Mouse (Mus musculus) hindbrain, embryonic 13.5 days (tissue): ENCODE results near the gene Runx2. TPM values are rescaled to one million over a fixed set of nuclear protein-coding genes. Genes with fewer than 3 reads are reported as not detected.

Experiments
- ATAC-seq: fragments of 200-750 bp; cut with Nextera tagmentation; 2 replicates; pipeline ENCODE4 v1.8.0; 2017; ENCODE audit warnings: moderate TSS enrichment; ENCODE audit not compliant: low FRiP score
- H3K27ac ChIP-seq: fragments of 300-500 bp; sonication (generic); 2 replicates; pipeline ENCODE4 v1.5.1; 2015; ENCODE audit warnings: inconsistent platforms, mild to moderate bottlenecking, moderate library complexity
- H3K27me3 ChIP-seq: fragments of 300-500 bp; sonication (generic); 2 replicates; pipeline ENCODE4 v1.6.1; 2015; ENCODE audit warnings: mild to moderate bottlenecking, inconsistent platforms
- H3K36me3 ChIP-seq: fragments of 300-500 bp; sonication (generic); 2 replicates; pipeline ENCODE4 v1.6.1; 2015; ENCODE audit warnings: mild to moderate bottlenecking, inconsistent platforms
- H3K4me1 ChIP-seq: fragments of 300-500 bp; sonication (generic); replicated peaks from 2 replicates; pipeline ENCODE4 v1.6.1; 2015; ENCODE audit warnings: inconsistent platforms
- H3K4me2 ChIP-seq: fragments of 300-500 bp; sonication (generic); 2 replicates; pipeline ENCODE4 v1.6.1; 2015; ENCODE audit warnings: inconsistent platforms, mild to moderate bottlenecking, moderate library complexity
- H3K4me3 ChIP-seq: fragments of 300-500 bp; sonication (generic); 2 replicates; pipeline ENCODE4 v1.5.1; 2015; ENCODE audit warnings: mild to moderate bottlenecking, inconsistent platforms
- H3K9ac ChIP-seq: fragments of 300-500 bp; sonication (generic); 2 replicates; pipeline ENCODE4 v1.6.1; 2015; ENCODE audit warnings: mild to moderate bottlenecking, inconsistent platforms
- H3K9me3 ChIP-seq: fragments of 300-500 bp; sonication (generic); 2 replicates; pipeline ENCODE4 v1.6.1; 2016; ENCODE audit warnings: inconsistent platforms
- WGBS: fragments of 180-500 bp; shearing (Covaris S2); methylation state at CpG from one replicate; pipeline ENCODE4 v1.1.7; 2015; 5-methylcytosine and 5-hydroxymethylcytosine counted together
- polyA plus RNA-seq: library from polyadenylated mRNA; unstranded; fragments of >200 nt; fragmentation: Nextera tagmentation; extraction: Ambion mirVana; gene quantifications from 2 replicates; pipeline ENCODE4 v1.2.1, GENCODE M21; 2015

Gene Runx2
- polyA plus RNA-seq, 1 experiment from 2014 or later = 0.62 TPM

GRCm38 (mm10) chr17:44584781-44585180 is 229.8 kb downstream of the Runx2 start:
- H3K27ac ChIP-seq = no peak overlapping the region
- no peaks in the 10 kb centered on the region for H3K27me3 ChIP-seq
- H3K4me1 ChIP-seq = peaks cover 10% of the 10 kb centered on the region; the same call in 1 of the 2 replicates
- H3K36me3 ChIP-seq = no peaks in the 10 kb centered on the region
- no peak overlapping the region for H3K4me3 ChIP-seq
- H3K9ac ChIP-seq = no peak overlapping the region
- no peak for ATAC-seq
- no peak overlapping the region for H3K4me2 ChIP-seq
- WGBS = 85% methylated on average over 6 of the region's 6 CpGs
- H3K9me3 ChIP-seq = no peaks in the 10 kb centered on the region

- Histone ChIP-seq H3K27ac (no peak overlapping the region), H3K27me3 (no peaks in the 10 kb centered on the region), H3K36me3 (no peaks in the 10 kb centered on the region), H3K9ac (no peak overlapping the region), H3K9me3 (no peaks in the 10 kb centered on the region), H3K4me1 (no peaks in the 10 kb centered on the region), H3K4me3 (no peak overlapping the region), H3K4me2 (no peak overlapping the region)
- 61% methylated on average over 5 of the region's 5 CpGs for WGBS
- no peak for ATAC-seq
Measured at GRCm38 (mm10) chr17:44577791-44578190, 236.8 kb downstream of the Runx2 start.

GRCm38 (mm10) chr17:44570899-44571298 is 243.7 kb downstream of the Runx2 start:
- H3K9ac ChIP-seq = no peak overlapping the region
- no peak for ATAC-seq
- WGBS = 89% methylated on average over 5 of the region's 5 CpGs
- no peaks in the 10 kb centered on the region for H3K36me3 ChIP-seq
- no peak overlapping the region for H3K27ac ChIP-seq
- no peak overlapping the region for H3K4me3 ChIP-seq
- no peaks in the 10 kb centered on the region for H3K9me3 ChIP-seq
- H3K4me1 ChIP-seq = no peaks in the 10 kb centered on the region
- H3K27me3 ChIP-seq = no peaks in the 10 kb centered on the region
- no peak overlapping the region for H3K4me2 ChIP-seq

GRCm38 (mm10) chr17:44569020-44569621 is 245.5 kb downstream of the Runx2 start:
- 93% methylated on average over 8 of the region's 8 CpGs for WGBS
- Histone ChIP-seq H3K4me1 (no peaks in the 10 kb centered on the region), H3K4me2 (no peak overlapping the region), H3K4me3 (no peak overlapping the region), H3K9ac (no peak overlapping the region), H3K36me3 (no peaks in the 10 kb centered on the region), H3K27me3 (no peaks in the 10 kb centered on the region), H3K9me3 (no peaks in the 10 kb centered on the region), H3K27ac (no peak overlapping the region)
- no peak for ATAC-seq

GRCm38 (mm10) chr17:44566992-44567391 is 247.6 kb downstream of the Runx2 start:
- WGBS = 90% methylated on average over 5 of the region's 5 CpGs
- Histone ChIP-seq H3K36me3 (no peaks in the 10 kb centered on the region), H3K4me3 (no peak overlapping the region), H3K4me2 (no peak overlapping the region), H3K4me1 (no peaks in the 10 kb centered on the region), H3K9ac (no peak overlapping the region), H3K27me3 (no peaks in the 10 kb centered on the region), H3K9me3 (no peaks in the 10 kb centered on the region), H3K27ac (no peak overlapping the region)
- no peak for ATAC-seq

- no peak overlapping the region for H3K4me2 ChIP-seq
- H3K27me3 ChIP-seq = no peaks in the 10 kb centered on the region
- H3K27ac ChIP-seq = no peak overlapping the region
- WGBS = 84% methylated on average over 8 of the region's 8 CpGs
- no peak overlapping the region for H3K4me3 ChIP-seq
- H3K9ac ChIP-seq = no peak overlapping the region
- ATAC-seq = no peak
- no peaks in the 10 kb centered on the region for H3K4me1 ChIP-seq
- H3K36me3 ChIP-seq = no peaks in the 10 kb centered on the region
- no peaks in the 10 kb centered on the region for H3K9me3 ChIP-seq
Measured at GRCm38 (mm10) chr17:44565884-44566515, 248.6 kb downstream of the Runx2 start.

GRCm38 (mm10) chr17:44565311-44565831 is 249.2 kb downstream of the Runx2 start:
- Histone ChIP-seq H3K4me3 (no peak overlapping the region), H3K27me3 (no peaks in the 10 kb centered on the region), H3K27ac (no peak overlapping the region), H3K4me2 (no peak overlapping the region), H3K9me3 (no peaks in the 10 kb centered on the region), H3K9ac (no peak overlapping the region), H3K36me3 (no peaks in the 10 kb centered on the region), H3K4me1 (no peaks in the 10 kb centered on the region)
- ATAC-seq = no peak
- 79% methylated on average over 14 of the region's 14 CpGs for WGBS

- H3K9me3 ChIP-seq = no peaks in the 10 kb centered on the region
- H3K4me3 ChIP-seq = no peak overlapping the region
- WGBS = 79% methylated on average over 4 of the region's 4 CpGs
- H3K4me2 ChIP-seq = no peak overlapping the region
- H3K36me3 ChIP-seq = no peaks in the 10 kb centered on the region
- no peak overlapping the region for H3K9ac ChIP-seq
- no peaks in the 10 kb centered on the region for H3K4me1 ChIP-seq
- H3K27me3 ChIP-seq = no peaks in the 10 kb centered on the region
- no peak overlapping the region for H3K27ac ChIP-seq
- ATAC-seq = no peak
Measured at GRCm38 (mm10) chr17:44564611-44565198, 249.9 kb downstream of the Runx2 start.

GRCm38 (mm10) chr17:44560016-44560415 is 254.6 kb downstream of the Runx2 start:
- 69% methylated on average over 7 of the region's 7 CpGs for WGBS
- no peak for ATAC-seq
- H3K36me3 ChIP-seq = no peaks in the 10 kb centered on the region

GRCm38 (mm10) chr17:44557199-44558111 is 257.1 kb downstream of the Runx2 start:
- H3K36me3 ChIP-seq = no peaks in the 10 kb centered on the region
- H3K4me3 ChIP-seq = no peak overlapping the region
- no peaks in the 10 kb centered on the region for H3K9me3 ChIP-seq
- WGBS = 89% methylated on average over 16 of the region's 16 CpGs
- no peak for ATAC-seq
- H3K27me3 ChIP-seq = no peaks in the 10 kb centered on the region
- no peak overlapping the region for H3K27ac ChIP-seq
- no peaks in the 10 kb centered on the region for H3K4me1 ChIP-seq
- H3K9ac ChIP-seq = no peak overlapping the region
- no peak overlapping the region for H3K4me2 ChIP-seq

More at GRCm38 (mm10) chr17:44560016-44560415, 254.6 kb downstream of the Runx2 start:
- H3K4me3 ChIP-seq = no peak overlapping the region
- H3K4me1 ChIP-seq = no peaks in the 10 kb centered on the region
- no peaks in the 10 kb centered on the region for H3K9me3 ChIP-seq
- H3K27me3 ChIP-seq = no peaks in the 10 kb centered on the region
- no peak overlapping the region for H3K4me2 ChIP-seq
- H3K9ac ChIP-seq = no peak overlapping the region
- H3K27ac ChIP-seq = no peak overlapping the region

GRCm38 (mm10) chr17:44554941-44555340 is 259.7 kb downstream of the Runx2 start:
- Histone ChIP-seq H3K4me1 (no peaks in the 10 kb centered on the region), H3K27me3 (no peaks in the 10 kb centered on the region), H3K4me3 (no peak overlapping the region), H3K4me2 (no peak overlapping the region), H3K36me3 (no peaks in the 10 kb centered on the region), H3K9me3 (no peaks in the 10 kb centered on the region), H3K9ac (no peak overlapping the region), H3K27ac (no peak overlapping the region)
- 94% methylated on average over 4 of the region's 4 CpGs for WGBS
- ATAC-seq = no peak

GRCm38 (mm10) chr17:44549551-44549950 is 265.0 kb downstream of the Runx2 start:
- ATAC-seq = no peak
- H3K9me3 ChIP-seq = no peaks in the 10 kb centered on the region
- no peak overlapping the region for H3K4me3 ChIP-seq
- H3K27me3 ChIP-seq = no peaks in the 10 kb centered on the region
- no peak overlapping the region for H3K4me2 ChIP-seq
- no peak overlapping the region for H3K27ac ChIP-seq
- H3K9ac ChIP-seq = no peak overlapping the region
- no peaks in the 10 kb centered on the region for H3K36me3 ChIP-seq
- H3K4me1 ChIP-seq = no peaks in the 10 kb centered on the region
- 85% methylated on average over 2 of the region's 2 CpGs for WGBS
